Mouse (Mus musculus) urinary bladder, adult 2 months (tissue): ENCODE results near the gene Itprid1. TPM values are rescaled to one million over a fixed set of nuclear protein-coding genes. Genes with fewer than 3 reads are reported as not detected.

Experiments
- polyA plus RNA-seq: library from polyadenylated mRNA; depleted of rRNA; stranded (reverse); fragments of >200 nt; gene quantifications from 2 replicates; pipeline ENCODE4 v1.2.3, GENCODE M21; 2012; rRNA removed

The Itprid1 gene
- polyA plus RNA-seq, 1 experiment: 2.2 TPM

Other genes with a start within 250 kb of the Itprid1 start
- gene Neurod6, start 155.6 kb upstream of the Itprid1 start, polyA plus RNA-seq: not detected in 2 replicates
- gene Ppp1r17, start 180.6 kb downstream of the Itprid1 start, polyA plus RNA-seq: 0.07 TPM in 1 of 2 replicates, not detected in the other